Mouse (Mus musculus): ENCODE data around the gene Plekhg1. TPM values are rescaled to one million over a fixed set of nuclear protein-coding genes. Genes with fewer than 3 reads are reported as not detected.

Plekhg1 gene
- total and polyA plus RNA-seq, 2 experiments from 2014 or later = 6.8 to 14.8 TPM

DNA sequence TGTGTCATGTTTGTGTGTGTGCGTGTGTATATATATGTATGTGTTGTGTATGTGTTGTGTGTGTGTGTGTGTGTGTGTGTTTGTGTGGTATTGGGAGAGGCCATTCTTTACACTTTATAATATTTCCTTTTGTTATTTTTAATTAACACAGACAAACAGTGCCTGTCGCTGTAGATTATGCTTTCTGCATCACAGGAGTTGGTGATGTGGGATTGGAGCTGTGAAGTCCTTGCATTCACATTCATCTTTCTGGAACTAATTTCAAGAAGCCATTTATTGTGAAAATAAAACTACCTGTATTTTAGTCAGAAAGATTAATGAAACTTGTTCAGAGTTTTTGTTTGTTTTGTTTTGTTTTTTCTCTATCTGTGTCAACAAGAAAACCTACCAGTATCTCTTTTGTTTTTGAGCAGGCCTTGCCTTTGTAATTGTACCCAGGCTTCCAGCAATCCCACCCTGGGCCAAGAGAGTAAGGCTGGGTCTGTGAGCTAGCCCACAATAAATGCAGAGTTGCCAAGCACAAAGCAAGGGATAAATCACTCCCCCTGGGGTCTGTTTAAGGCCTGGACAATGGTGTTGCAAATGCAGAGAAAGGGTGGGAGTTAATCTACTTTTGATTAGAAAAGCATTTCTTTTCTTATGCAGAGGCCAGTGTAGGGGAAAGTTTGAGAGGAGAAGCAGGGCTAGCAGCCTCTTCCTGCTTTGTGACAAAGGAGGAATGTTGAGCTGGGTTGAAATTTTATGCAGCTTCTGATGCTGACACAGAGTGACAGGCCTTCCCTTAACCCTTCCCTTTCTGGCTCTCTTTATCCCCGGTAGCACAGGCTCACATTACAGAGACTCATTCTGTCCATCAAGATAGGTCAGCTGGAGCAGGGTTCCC is 151.5 kb downstream of the Plekhg1 start:
- Histone ChIP-seq H3K4me2 (ENCODE audit: low read depth, low read length) (no peak overlapping the region), H3K27me3 (ENCODE audit: insufficient read depth, low read length) (no peaks in the 10 kb centered on the region), H3K27ac (peak overlapping the region; percentile 1; the same call in 1 of the 2 replicates), H3K4me3 (ENCODE audit: low read length) (no peak overlapping the region), H3K9ac (replicated peaks; ENCODE audit: low read length) (0 out of 2 replicates have a peak overlapping the region, but pooled peaks have one; percentile 1), H3K36me3 (ENCODE audit: insufficient read depth, low read length) (no peaks in the 10 kb centered on the region), H3K9me3 (ENCODE audit: low read length) (no peaks in the 10 kb centered on the region), H3K4me1 (ENCODE audit: insufficient read depth, low read length) (no peaks in the 10 kb centered on the region)
- DNase-seq (ENCODE audit: low spot score) (no peak), ATAC-seq (no peak)
- TF ChIP-seq CTCF (IDR thresholded peaks at IDR 0.05; ENCODE audit: low read depth) = no peak
- 39% methylated on average over 3 of the region's 3 CpGs for WGBS

DNA sequence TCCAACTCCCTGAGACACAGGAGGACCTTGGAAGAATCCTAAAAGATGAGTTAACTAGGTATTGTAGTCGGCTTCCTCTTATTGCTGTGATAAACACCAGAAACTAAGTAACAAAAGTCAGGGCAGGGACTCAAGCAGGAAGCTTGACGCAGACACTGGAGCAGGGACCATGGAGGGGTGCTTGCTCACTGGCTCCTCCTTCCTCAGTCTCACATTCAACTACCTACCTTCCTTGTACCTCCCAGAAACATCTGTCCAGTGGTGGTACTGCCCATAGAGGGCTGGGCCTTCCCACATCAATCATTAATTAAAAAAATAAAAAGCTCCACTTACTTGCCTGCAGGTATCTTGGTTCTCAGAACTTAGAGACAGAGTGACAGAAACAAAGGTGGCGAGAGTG is 152.2 kb downstream of the Plekhg1 start:
- WGBS = 62% methylated on average over 3 of the region's 3 CpGs
- no peak for ATAC-seq
- peak overlapping the region; percentile 1; the same call in 1 of the 2 replicates for H3K27ac ChIP-seq
- no peak overlapping the region for H3K4me2 ChIP-seq (ENCODE audit: low read depth, low read length)
- no peak overlapping the region for H3K4me3 ChIP-seq (ENCODE audit: low read length)
- no peak overlapping the region for H3K9ac ChIP-seq (replicated peaks; ENCODE audit: low read length)
- H3K4me1 ChIP-seq (ENCODE audit: insufficient read depth, low read length) = no peaks in the 10 kb centered on the region
- no peak for TF ChIP-seq CTCF (IDR thresholded peaks at IDR 0.05; ENCODE audit: low read depth)
- H3K27me3 ChIP-seq (ENCODE audit: insufficient read depth, low read length) = no peaks in the 10 kb centered on the region
- H3K9me3 ChIP-seq (ENCODE audit: low read length) = no peaks in the 10 kb centered on the region
- no peak for DNase-seq (ENCODE audit: low spot score)
- no peaks in the 10 kb centered on the region for H3K36me3 ChIP-seq (ENCODE audit: insufficient read depth, low read length)

DNA sequence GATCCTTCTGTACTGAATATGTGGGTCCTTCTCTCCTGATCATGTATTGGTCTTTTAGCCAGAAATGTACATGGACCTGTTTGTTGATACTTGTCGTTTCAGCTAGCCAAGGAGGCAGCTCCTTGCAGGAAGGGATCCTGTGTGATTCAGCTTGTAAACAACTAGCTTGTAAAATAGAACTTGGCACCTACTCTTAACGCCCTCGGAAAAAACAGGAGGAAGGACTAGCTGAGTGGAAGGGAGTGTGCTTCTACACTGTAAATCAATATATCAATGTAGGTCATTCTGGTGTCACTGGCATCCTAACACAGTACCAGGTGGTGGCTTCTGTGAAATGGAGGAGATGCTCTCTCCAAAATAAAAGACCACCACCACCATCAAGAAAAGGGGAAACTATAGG is 157.9 kb downstream of the Plekhg1 start:
- WGBS = 62% methylated on average over 3 of the region's 3 CpGs
- H3K27ac ChIP-seq = no peak overlapping the region
- H3K36me3 ChIP-seq (ENCODE audit: insufficient read depth, low read length) = no peaks in the 10 kb centered on the region
- no peaks in the 10 kb centered on the region for H3K9me3 ChIP-seq (ENCODE audit: low read length)
- ATAC-seq (no peak), DNase-seq (ENCODE audit: low spot score) (no peak)
- H3K9ac ChIP-seq (replicated peaks; ENCODE audit: low read length) = no peak overlapping the region
- H3K27me3 ChIP-seq (ENCODE audit: insufficient read depth, low read length) = no peaks in the 10 kb centered on the region
- TF ChIP-seq CTCF (IDR thresholded peaks at IDR 0.05; ENCODE audit: low read depth) = no peak
- H3K4me1 ChIP-seq (ENCODE audit: insufficient read depth, low read length) = no peaks in the 10 kb centered on the region
- H3K4me3 ChIP-seq (ENCODE audit: low read length) = no peak overlapping the region
- no peak overlapping the region for H3K4me2 ChIP-seq (ENCODE audit: low read depth, low read length)

DNA sequence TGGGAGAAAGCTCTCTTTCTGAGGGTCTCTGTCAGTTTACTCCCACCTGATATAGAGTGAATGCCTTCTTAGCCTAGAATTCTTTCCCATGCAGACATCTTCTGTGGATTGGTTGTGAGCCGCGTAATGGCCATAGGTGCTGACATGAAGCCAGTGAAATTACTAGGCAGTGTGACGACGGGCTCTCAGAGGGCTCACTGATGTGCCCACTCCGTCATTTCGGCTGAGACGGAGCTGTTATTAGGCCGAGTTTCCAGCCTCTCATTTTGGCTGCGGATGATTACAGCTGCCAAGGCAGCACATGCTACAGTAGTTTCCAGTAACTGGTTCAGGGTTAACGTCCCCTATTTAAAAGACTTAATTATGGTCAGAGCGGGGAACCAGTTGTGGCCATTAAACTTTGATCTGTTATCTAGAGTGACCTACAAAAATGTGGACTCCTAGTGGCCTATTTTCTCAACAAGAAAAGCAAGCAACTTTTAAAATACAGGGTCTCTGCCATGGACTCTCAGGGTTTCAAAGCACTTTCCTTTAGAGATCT is 160.3 kb downstream of the Plekhg1 start:
- DNase-seq (ENCODE audit: low spot score) = peak; percentile 24
- WGBS = 63% methylated on average over 11 of the region's 11 CpGs
- Histone ChIP-seq H3K36me3 (ENCODE audit: insufficient read depth, low read length) (no peaks in the 10 kb centered on the region), H3K27ac (no peak overlapping the region), H3K27me3 (ENCODE audit: insufficient read depth, low read length) (no peaks in the 10 kb centered on the region), H3K9ac (replicated peaks; ENCODE audit: low read length) (no peak overlapping the region), H3K4me3 (ENCODE audit: low read length) (no peak overlapping the region), H3K4me1 (ENCODE audit: insufficient read depth, low read length) (no peaks in the 10 kb centered on the region), H3K9me3 (ENCODE audit: low read length) (no peaks in the 10 kb centered on the region), H3K4me2 (ENCODE audit: low read depth, low read length) (no peak overlapping the region)
- no peak for TF ChIP-seq CTCF (IDR thresholded peaks at IDR 0.05; ENCODE audit: low read depth)
- ATAC-seq = 0 out of 2 replicates have a peak, but pooled peaks have one; percentile 27

DNA sequence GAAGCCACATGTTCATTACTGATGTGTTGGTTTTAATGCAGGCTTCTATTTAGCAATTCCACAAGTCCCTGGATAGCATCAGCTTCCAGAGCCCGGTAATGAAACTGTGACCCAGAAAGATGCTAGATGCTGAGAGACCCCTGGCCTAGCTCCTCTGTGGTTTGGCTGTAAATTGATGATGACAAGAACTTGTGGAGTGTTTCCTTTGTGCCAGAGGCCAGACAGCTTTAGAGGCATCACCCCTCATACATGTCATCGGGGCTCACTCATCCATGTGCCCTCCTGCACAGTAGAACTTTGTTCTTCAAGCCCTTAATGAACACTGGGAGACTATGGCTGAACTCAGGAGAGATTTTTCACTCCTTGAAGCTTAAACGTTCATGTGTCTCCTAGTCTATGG is 165.6 kb downstream of the Plekhg1 start:
- no peaks in the 10 kb centered on the region for H3K4me1 ChIP-seq (ENCODE audit: insufficient read depth, low read length)
- DNase-seq (ENCODE audit: low spot score) (no peak), ATAC-seq (no peak)
- no peak overlapping the region for H3K9ac ChIP-seq (replicated peaks; ENCODE audit: low read length)
- H3K27me3 ChIP-seq (ENCODE audit: insufficient read depth, low read length) = no peaks in the 10 kb centered on the region
- H3K36me3 ChIP-seq (ENCODE audit: insufficient read depth, low read length) = no peaks in the 10 kb centered on the region
- WGBS = 70% methylated on average over 3 of the region's 3 CpGs
- TF ChIP-seq CTCF (IDR thresholded peaks at IDR 0.05; ENCODE audit: low read depth) = no peak
- H3K4me3 ChIP-seq (ENCODE audit: low read length) = no peak overlapping the region
- H3K4me2 ChIP-seq (ENCODE audit: low read depth, low read length) = no peak overlapping the region
- H3K27ac ChIP-seq = no peak overlapping the region
- no peaks in the 10 kb centered on the region for H3K9me3 ChIP-seq (ENCODE audit: low read length)

DNA sequence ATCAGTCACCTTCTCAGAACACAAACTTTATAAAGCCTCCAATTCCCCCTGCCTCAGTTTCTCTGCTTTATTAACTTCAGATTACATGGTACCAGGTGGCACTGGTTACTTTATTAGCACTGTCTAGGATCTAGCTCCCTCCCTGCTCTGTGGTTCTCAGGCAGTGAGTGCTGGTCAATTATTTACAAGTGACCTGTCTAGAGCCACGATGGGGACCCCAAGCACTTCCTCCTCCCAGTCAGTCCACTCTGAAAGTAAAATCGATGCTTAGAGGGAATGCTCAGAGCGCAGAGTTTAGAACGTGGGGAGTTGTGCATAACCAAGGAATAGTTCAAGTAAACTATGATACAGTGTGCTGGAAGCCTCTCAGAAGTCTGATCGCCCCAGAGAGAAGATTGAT is 173.9 kb downstream of the Plekhg1 start:
- no peak for ATAC-seq
- no peak overlapping the region for H3K4me3 ChIP-seq (ENCODE audit: low read length)
- no peak overlapping the region for H3K4me2 ChIP-seq (ENCODE audit: low read depth, low read length)
- no peak for DNase-seq (ENCODE audit: low spot score)
- no peak for TF ChIP-seq CTCF (IDR thresholded peaks at IDR 0.05; ENCODE audit: low read depth)
- no peaks in the 10 kb centered on the region for H3K27me3 ChIP-seq (ENCODE audit: insufficient read depth, low read length)
- H3K9me3 ChIP-seq (ENCODE audit: low read length) = no peaks in the 10 kb centered on the region
- H3K27ac ChIP-seq = no peak overlapping the region
- WGBS = 74% methylated on average over 5 of the region's 5 CpGs
- H3K4me1 ChIP-seq (ENCODE audit: insufficient read depth, low read length) = no peaks in the 10 kb centered on the region
- H3K36me3 ChIP-seq (ENCODE audit: insufficient read depth, low read length) = no peaks in the 10 kb centered on the region
- H3K9ac ChIP-seq (replicated peaks; ENCODE audit: low read length) = no peak overlapping the region

All from hindbrain, postnatal 0 days (tissue).